Mouse (Mus musculus) brain, embryonic 14.5 days (tissue): ENCODE data around the gene Magi2. TPM values are rescaled to one million over a fixed set of nuclear protein-coding genes. Genes with fewer than 3 reads are reported as not detected.

ENCODE experiments used
- DNase-seq: peaks from one replicate; pipeline ENCODE4 v3.0.0-alpha.2; 2011; ENCODE audit warnings: low read depth
- CTCF ChIP-seq: fragments of 200-500 bp; IDR thresholded peaks from 2 replicates; pipeline ENCODE4 v1.5.1; 2012; ENCODE audit warnings: inconsistent platforms, mild to moderate bottlenecking, moderate library complexity, borderline replicate concordance; ENCODE audit not compliant: insufficient read depth, insufficient read length; ENCODE audit errors: extremely low read depth
- POLR2A ChIP-seq: fragments of 200-500 bp; IDR thresholded peaks from 2 replicates; pipeline ENCODE4 v1.6.1; 2012; ENCODE audit warnings: mild to moderate bottlenecking, inconsistent platforms, borderline replicate concordance; ENCODE audit not compliant: poor library complexity, insufficient read depth, insufficient read length, severe bottlenecking; ENCODE audit errors: extremely low read depth
- polyA plus RNA-seq: library from polyadenylated mRNA; depleted of rRNA; stranded (reverse); fragments of >200 nt; gene quantifications from 2 replicates; pipeline ENCODE4 v1.2.3, GENCODE M21; 2012

Magi2 gene
- polyA plus RNA-seq, 1 experiment = 36.9 TPM

DNA sequence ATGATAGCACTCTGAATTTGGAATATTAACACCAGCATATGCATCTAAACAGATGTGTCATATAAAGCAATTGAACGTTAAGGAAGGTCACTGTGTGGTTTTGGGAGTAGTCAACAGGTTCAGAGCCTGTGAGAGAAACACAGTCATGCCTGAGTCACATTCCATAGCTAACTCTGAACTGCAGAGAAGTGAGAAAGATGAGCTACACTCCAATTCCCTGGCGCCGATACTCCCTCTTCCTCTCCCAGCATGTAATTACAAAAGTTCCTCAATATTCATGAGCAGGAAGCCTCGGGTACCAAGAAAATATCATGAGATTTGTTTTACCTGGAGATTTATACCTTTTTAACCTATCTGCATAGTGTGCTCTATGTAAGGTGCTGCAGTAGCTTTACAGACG, 380.9 kb downstream of the Magi2 start:
- no peak for TF ChIP-seq POLR2A
- no peak for TF ChIP-seq CTCF
- DNase-seq = peak; percentile 2

DNA sequence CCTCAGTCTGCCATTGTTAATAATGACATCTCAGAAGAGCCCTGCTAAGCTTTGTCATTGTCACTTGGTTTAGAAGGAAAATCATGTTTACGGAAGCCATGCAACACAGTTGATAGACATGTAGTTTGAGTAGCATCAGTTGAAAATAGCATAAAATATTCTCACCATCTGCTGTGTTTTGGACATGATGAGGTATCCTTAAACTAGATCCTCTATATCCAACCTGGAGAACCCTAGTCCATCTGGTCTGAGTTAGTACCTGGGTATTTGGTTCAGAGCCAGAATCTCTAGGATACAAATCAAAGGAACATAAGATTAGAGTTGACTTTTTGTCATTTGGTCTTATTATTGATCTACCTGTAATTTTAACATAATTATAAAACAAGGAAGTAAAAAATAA, 385.0 kb downstream of the Magi2 start:
- peak; percentile 3 for DNase-seq

DNA sequence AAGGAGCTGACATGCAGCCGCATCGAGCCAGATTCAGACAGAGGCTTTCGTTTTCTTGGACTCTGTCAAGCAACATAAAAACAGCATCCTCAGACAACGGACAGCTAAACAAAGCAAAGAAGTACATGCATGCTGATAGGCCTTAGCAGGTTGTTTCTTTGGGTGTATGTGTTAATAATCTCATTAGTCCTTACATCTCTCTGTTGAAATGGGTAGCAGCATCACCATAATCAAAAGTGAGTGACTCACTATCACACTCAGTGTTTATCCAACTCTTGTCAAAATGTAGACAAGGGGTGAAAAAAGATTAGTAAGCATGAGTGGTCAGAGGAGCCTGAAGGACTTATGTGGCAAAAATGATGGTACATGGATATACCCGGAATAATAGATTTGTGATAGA, 394.8 kb downstream of the Magi2 start:
- peak; percentile 39 for DNase-seq
- TF ChIP-seq POLR2A = no peak

More for the DNA sequence above, 385.0 kb downstream of the Magi2 start:
- TF ChIP-seq CTCF (no peak), POLR2A (no peak)

DNA sequence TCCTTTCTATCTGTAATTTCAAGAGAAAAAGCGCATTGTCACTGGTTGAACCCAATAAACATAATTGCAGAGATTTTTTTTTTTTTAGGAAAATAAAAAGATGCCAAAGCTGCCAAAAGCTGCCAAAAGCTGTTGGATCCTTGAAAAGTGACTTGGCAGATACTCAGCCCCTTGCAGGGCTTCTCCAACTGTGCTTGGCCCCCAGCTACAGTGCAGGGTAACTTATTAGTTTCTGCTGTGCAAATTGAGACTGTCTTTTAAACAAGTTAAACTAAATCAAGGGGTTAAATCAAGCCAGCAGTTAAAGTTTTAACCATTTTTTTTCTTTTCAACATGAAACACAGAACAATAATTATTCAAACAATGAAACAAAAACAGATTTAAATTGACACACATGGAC, 407.1 kb downstream of the Magi2 start:
- no peak for TF ChIP-seq CTCF
- TF ChIP-seq POLR2A = no peak
- peak; percentile 40 for DNase-seq

DNA sequence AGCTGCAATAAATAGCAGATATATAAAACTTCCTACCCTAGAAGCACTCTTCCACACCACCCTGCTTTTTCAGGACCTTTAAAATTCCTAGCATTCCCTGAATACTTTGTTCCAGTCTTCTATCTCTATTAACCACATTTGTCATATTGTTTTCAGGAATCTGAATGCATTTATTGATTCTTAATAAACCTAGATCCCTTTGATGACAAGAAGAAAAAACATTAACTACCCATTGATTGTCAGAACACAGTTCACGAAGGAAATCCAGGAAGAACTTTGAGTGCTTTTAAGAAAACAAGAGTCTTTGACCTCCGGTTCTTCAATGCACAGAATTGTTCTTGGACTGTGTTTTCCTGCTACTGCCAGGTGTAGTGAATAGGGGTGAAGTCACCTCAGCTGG, 411.0 kb downstream of the Magi2 start:
- no peak for TF ChIP-seq POLR2A
- TF ChIP-seq CTCF = no peak
- DNase-seq = no peak

DNA sequence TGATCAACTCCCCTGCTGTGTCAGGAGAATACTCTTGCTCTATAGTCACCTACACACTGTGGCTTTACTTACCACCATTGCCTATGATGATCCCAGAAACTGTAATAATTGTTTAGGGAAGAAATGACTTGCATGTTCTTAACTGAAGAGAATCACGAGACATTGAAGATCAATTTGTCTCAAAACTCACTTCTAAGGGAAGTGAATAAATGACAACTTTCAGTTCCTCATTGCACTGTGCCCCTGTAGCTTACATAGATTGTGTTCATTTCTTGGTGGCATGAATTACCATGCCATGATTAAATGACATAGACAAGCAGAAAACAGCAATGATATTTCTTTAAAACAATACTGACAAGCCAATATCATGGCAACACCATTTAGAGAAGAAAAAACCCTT, 429.1 kb downstream of the Magi2 start:
- TF ChIP-seq POLR2A (no peak), CTCF (no peak)
- no peak for DNase-seq

DNA sequence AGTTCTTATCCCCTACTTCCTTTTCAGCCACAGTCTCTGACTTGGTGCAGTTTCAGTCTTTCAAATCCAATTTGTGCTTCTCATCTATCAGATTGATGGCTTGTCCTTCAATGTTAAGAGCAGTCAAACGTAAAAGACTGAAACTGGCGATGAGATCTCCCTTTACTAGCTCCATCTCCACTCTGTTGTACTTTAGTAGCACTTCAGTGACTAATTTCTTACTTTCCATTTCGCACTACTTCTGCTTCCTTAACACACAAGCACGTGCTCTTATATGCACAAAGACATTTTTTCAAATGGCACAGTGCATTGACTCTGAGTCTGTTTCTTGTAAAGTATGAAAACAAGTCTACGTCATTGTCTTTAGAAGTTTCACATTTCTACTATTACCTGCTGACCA, 439.6 kb downstream of the Magi2 start:
- TF ChIP-seq CTCF (no peak), POLR2A (no peak)
- DNase-seq = no peak

DNA sequence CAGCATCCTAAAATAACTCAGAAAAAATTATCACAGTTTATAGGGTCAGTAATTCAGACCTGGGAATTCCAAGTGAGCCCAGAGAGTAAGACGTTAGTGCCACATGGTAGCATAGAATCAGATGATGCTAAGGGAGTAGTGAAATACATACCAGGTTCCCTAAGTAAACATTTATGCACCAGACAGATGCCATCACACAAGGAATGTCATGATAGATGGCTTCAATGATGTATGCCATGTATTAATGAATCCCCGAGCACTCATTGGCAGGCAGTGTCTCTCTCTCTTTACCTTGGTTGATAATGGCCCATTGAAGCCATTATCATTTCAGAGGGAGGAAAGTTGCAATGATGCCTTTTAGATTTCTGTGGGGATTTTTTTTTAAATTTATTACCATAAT, 490.5 kb downstream of the Magi2 start:
- DNase-seq = no peak
- TF ChIP-seq POLR2A = no peak
- no peak for TF ChIP-seq CTCF

DNA sequence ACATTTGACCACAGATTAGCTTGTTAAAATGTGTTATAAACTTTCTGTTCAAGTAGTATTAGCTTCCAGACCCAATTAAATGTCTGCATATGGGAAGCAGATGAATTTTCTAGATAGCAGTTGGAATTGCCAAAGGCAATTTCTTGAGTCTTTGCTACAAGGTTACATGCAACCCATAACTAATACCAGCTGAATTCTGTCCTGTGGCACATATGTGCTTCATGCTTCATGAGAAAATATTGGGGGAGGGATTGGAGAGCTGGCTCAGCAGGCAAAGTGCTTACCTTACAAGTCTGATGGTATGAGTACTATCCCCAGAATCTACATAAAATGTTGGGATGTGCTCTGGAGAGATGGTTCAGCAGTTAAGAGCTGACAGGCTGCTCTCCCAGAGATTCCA, 499.4 kb downstream of the Magi2 start:
- DNase-seq = no peak
- TF ChIP-seq POLR2A (no peak), CTCF (no peak)

DNA sequence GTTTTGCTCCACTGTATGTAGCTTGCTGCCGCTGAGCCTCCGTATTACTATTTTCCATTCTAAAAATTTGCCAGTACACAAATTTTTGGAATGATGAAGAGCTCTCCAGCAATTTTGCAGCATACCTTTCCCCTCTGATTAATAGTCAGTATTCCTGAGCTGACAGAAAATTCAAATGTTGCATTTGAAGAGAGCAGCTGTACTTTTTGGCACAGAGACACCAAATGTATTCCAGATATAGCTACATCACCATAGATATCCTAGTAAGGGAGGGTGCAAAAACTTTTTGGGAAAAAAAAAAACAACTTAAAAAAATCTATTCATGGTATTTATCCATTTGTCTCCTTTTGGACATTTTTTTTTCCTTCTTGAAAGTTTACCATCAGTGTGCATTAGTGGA, 518.5 kb downstream of the Magi2 start:
- DNase-seq = peak; percentile 29

DNA sequence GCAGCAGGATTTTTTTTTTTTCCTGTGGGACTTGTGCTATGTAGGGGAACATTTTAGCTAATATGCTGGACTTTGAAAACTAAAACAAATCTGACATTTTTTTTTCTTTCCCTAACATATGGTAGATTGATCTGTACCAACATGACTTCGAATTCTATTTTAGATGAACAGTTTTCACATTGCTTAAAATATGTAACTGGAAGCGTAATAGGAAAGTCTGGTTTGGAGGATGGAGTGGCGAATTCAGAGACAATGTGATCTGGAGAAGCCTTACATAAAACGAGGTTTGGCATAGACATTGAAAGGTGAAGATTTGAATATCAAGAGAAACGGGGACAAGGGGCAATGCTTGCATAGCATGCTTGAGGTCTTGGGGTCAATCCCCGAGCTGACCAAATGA, 519.1 kb downstream of the Magi2 start:
- no peak for DNase-seq
- TF ChIP-seq CTCF (no peak), POLR2A (no peak)

More for the DNA sequence above, 518.5 kb downstream of the Magi2 start:
- no peak for TF ChIP-seq POLR2A
- no peak for TF ChIP-seq CTCF

DNA sequence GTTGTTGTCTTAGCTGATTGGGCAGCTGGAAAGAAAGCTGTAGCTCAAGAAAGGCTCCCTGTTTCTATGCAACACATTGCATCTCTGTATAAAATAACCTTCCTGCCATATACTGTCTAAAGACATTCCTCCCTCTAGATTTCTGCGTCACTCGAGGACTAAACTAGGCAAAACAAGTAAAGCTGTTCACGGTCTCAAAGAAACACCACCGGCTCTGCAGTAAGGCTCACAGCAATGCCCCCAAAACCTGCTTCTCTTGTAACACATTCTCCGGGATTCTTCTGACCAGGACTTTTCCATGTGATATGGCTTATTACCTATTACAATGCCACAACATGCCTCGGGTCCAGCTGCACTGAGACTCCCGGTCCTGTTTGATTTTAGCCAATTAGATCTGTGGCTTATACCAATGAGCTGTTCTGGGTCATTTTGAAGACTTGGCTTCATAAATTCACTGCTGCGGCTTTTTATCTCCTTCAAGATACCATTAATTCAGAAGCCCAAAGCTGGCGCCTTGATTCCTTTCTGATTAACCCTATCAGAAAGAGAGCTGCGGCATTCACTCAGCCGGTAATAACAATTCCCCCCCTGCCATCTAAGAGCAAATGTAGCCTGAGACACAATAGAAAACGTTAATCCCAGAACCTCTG, 520.2 kb downstream of the Magi2 start:
- DNase-seq = peak; percentile 71
- no peak for TF ChIP-seq CTCF
